Mouse (Mus musculus): ENCODE results near the gene Gm9603. TPM values are rescaled to one million over a fixed set of nuclear protein-coding genes. Genes with fewer than 3 reads are reported as not detected.
"Not testable (repeated sequence)": the region's sequence is repeated elsewhere in the genome, so short reads cannot be mapped to it uniquely, and the experiment has no call there.

Gm9603 gene
- polyA plus RNA-seq (2016; fragmentation: Nextera tagmentation; extraction: Ambion mirVana), result not detected in 2 replicates

- H3K36me3 ChIP-seq; H3K27me3 ChIP-seq; H3K4me3 ChIP-seq; H3K4me2 ChIP-seq (replicated peaks); H3K9ac ChIP-seq (replicated peaks); H3K9me3 ChIP-seq; ATAC-seq (ENCODE audit: low FRiP score, low read depth); H3K4me1 ChIP-seq; H3K27ac ChIP-seq (replicated peaks): not testable (repeated sequence)
- WGBS, result no CpG with 5 or more reads among the region's 2 CpGs
Measured at GRCm38 (mm10) chr14:5687357-5687756, at the start of gene Gm9603. Gene Gm9603, minus strand, starts transcription at chr14:5687457.

- not testable (repeated sequence) for H3K27ac ChIP-seq (replicated peaks); H3K4me2 ChIP-seq (replicated peaks); H3K36me3 ChIP-seq; H3K4me1 ChIP-seq; ATAC-seq (ENCODE audit: low FRiP score, low read depth); H3K4me3 ChIP-seq; H3K27me3 ChIP-seq; H3K9me3 ChIP-seq; H3K9ac ChIP-seq (replicated peaks)
- WGBS, result no CpG with 5 or more reads among the region's 1 CpGs
Measured at GRCm38 (mm10) chr14:5632928-5633327, 54.3 kb downstream of the Gm9603 start, which contains the start of gene Gm8265. Gene Gm8265, minus strand, starts transcription at chr14:5633028.

Other genes with a start within 250 kb of the Gm9603 start
- gene Gm3194, start 232.0 kb downstream of the Gm9603 start, polyA plus RNA-seq (2016; fragmentation: Nextera tagmentation; extraction: Ambion mirVana), result 0.77 and 1.7 TPM in 2 replicates
- not detected in 2 replicates for gene Gm8246, start 209.6 kb downstream of the Gm9603 start, polyA plus RNA-seq (2016; fragmentation: Nextera tagmentation; extraction: Ambion mirVana)
- gene Gm3187, start 203.2 kb downstream of the Gm9603 start, polyA plus RNA-seq (2016; fragmentation: Nextera tagmentation; extraction: Ambion mirVana), result not detected in 2 replicates
- gene Gm3488, start 185.8 kb downstream of the Gm9603 start, polyA plus RNA-seq (2016; fragmentation: Nextera tagmentation; extraction: Ambion mirVana), result 3.5 and 3.8 TPM in 2 replicates
- not detected in 2 replicates for gene Gm3532, start 149.0 kb downstream of the Gm9603 start, polyA plus RNA-seq (2016; fragmentation: Nextera tagmentation; extraction: Ambion mirVana)
- gene Gm8265, start 54.4 kb downstream of the Gm9603 start, polyA plus RNA-seq (2016; fragmentation: Nextera tagmentation; extraction: Ambion mirVana), result not detected in 2 replicates
- gene Gm3373, start 54.1 kb upstream of the Gm9603 start, polyA plus RNA-seq (2016; fragmentation: Nextera tagmentation; extraction: Ambion mirVana), result 0.75 TPM in 1 of 2 replicates, not detected in the other
- 0.92 and 1.8 TPM in 2 replicates for gene Gm3383, start 120.5 kb upstream of the Gm9603 start, polyA plus RNA-seq (2016; fragmentation: Nextera tagmentation; extraction: Ambion mirVana)
- gene Gm3424, start 142.9 kb upstream of the Gm9603 start, polyA plus RNA-seq (2016; fragmentation: Nextera tagmentation; extraction: Ambion mirVana), result not detected in 2 replicates
- gene Gm8237, start 192.9 kb upstream of the Gm9603 start, polyA plus RNA-seq (2016; fragmentation: Nextera tagmentation; extraction: Ambion mirVana), result 0.09 and 0.26 TPM in 2 replicates

Measured in midbrain, embryonic 12.5 days (tissue).